Mouse (Mus musculus): ENCODE data around the gene Tnfaip6. TPM values are rescaled to one million over a fixed set of nuclear protein-coding genes. Genes with fewer than 3 reads are reported as not detected.

Gene Tnfaip6
- polyA plus RNA-seq, 1 experiment: 0.28 TPM

- Histone ChIP-seq H3K4me3 (ENCODE audit: insufficient read depth, low read depth, low read length) (no peak overlapping the region), H3K36me3 (ENCODE audit: control insufficient read depth, insufficient read depth, low read length) (peaks cover 5% of the 10 kb centered on the region), H3K4me1 (ENCODE audit: control insufficient read depth, insufficient read depth, low read length) (no peaks in the 10 kb centered on the region), H3K27me3 (replicated peaks; ENCODE audit: control insufficient read depth, insufficient read depth, low read length) (no peaks in the 10 kb centered on the region), H3K27ac (ENCODE audit: insufficient read depth, low read depth, low read length) (no peak overlapping the region)
- DNase-seq: no peak
- TF ChIP-seq CTCF (conservative IDR thresholded peaks at IDR 0.05; ENCODE audit: insufficient read depth, insufficient read length, low read depth, low read length): no peak
- no peak for TF ChIP-seq POLR2A (IDR thresholded peaks at IDR 0.05; ENCODE audit: low read depth, low read length)
- 87% methylated on average over 2 of the region's 2 CpGs for WGBS
Observed at GRCm38 (mm10) chr2:52084571-52084970, 46.8 kb downstream of the Tnfaip6 start.

Other genes with a start within 250 kb of the Tnfaip6 start
- 6.4 and 6.6 TPM in 2 replicates for gene Rbm43, start 102.8 kb upstream of the Tnfaip6 start, polyA plus RNA-seq (2012; rRNA removed)
- gene Nmi, start 64.5 kb upstream of the Tnfaip6 start, polyA plus RNA-seq (2012; rRNA removed): 4.5 and 6.4 TPM in 2 replicates
- 0.98 and 1.6 TPM in 2 replicates for gene Rif1, start 34.8 kb downstream of the Tnfaip6 start, polyA plus RNA-seq (2012; rRNA removed)